Mouse (Mus musculus) kidney, postnatal 25 days (tissue): ENCODE data around the gene Bicra.

Experiments
- DNase-seq, 2 experiments: peaks; one replicate each; pipeline ENCODE4 v3.0.0; 2021; ENCODE audit warnings: mixed read lengths in 2 of 2

The Bicra gene

DNA sequence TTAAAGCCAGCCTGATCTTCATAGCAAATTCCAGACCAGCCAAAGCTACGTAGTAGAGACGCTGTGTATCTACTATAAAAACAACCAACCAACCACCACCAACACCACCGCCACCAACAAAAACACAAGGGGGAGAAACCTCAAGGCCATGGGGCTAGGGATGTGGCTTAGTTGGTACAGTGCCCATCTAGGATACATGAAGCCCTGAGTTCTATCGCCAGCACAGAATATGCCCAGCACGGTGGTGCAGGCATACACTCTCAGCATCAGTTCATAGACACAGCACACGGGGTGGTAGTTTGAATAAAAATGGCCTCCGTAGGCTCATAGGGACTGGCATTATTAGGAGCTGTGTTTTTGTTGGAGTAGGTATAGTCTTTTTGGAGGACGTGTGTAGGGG is 79.4 kb downstream of the Bicra start:
- no peak for DNase-seq

DNA sequence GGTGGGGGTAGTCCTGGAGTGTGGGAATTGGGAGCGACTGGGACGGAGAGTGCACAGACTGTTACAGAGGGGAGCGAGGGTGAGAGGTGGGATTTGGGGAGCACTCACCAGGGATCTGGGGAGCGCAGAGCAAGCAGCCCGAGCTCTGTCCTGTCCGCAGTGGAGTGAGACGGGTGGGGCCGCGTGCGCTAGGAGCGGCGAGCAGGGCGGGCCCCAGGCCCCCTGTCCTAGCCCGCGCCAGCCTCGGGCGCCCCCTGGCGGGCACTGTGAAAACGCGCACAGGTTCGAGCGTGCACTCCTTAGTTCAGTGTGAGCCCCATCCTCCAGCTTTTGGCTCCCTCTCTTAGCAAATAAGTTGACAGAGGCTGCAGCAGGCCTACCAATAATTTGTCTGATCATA is 80.4 kb downstream of the Bicra start, which contains the start of gene Ehd2:
Gene Ehd2, minus strand, starts transcription at position 256 of the 400 bp plus-strand sequence.
- DNase-seq = peak; percentile 72 to 82

DNA sequence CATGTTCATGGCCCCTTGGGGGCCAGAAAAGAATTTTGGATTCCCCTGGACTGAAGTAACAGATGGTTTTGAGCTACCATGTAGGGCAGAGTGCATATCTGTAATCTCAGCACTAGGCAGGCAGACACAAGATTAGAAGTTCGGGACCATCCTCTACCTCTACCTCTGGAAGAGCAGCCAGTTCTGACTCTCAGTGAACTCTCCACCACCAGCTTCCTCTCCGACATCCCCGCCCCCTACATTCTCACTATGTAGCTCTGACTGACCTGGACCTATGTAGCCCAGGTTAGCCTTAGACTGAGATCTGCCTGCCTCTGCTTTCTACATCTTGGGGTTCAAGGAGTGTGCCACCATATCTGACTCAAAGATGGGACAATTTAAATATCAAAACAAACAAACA is 81.2 kb downstream of the Bicra start:
- DNase-seq = no peak

DNA sequence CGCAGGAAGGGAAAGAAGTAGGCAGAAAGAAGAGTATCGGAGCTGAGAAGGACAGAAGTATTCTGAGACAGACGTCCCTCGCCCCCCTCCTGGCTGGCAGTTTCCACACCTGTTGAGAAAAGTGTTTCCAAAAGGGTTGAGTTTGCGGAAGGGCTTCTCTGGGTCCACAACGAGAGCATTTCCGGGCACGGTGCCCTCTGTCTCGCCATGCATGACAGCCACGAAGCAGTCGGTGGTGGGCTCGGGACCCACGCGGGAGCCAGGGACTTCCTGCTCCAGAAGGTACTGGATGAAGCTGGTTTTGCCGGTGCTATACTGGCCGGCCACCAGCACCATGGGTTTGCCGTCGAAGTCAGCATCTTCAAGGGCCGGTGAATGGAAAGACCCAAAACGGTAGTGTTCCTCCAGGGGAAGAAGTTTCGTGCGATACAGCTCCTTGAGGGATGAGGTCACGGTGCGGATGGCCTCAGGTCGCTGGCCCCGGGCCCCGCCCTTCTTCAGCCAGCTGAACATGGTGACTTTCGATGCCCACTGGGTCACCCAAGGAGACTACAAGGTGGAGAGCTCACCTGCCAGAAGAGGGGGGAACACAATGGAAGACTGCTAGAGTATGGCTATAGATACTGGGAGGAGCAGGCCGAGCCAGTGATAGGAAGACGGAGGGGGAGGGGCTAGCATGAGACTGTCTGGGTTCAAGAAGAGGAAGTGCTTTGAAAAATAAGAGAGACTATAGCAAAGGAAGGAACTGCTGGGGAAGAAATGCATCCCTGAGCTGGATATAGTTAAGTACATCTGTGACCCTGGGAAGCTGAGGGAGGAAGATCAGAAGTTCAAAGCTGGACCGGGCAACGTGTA is 83.7 kb downstream of the Bicra start:
- peak; percentile 29 to 63 for DNase-seq

DNA sequence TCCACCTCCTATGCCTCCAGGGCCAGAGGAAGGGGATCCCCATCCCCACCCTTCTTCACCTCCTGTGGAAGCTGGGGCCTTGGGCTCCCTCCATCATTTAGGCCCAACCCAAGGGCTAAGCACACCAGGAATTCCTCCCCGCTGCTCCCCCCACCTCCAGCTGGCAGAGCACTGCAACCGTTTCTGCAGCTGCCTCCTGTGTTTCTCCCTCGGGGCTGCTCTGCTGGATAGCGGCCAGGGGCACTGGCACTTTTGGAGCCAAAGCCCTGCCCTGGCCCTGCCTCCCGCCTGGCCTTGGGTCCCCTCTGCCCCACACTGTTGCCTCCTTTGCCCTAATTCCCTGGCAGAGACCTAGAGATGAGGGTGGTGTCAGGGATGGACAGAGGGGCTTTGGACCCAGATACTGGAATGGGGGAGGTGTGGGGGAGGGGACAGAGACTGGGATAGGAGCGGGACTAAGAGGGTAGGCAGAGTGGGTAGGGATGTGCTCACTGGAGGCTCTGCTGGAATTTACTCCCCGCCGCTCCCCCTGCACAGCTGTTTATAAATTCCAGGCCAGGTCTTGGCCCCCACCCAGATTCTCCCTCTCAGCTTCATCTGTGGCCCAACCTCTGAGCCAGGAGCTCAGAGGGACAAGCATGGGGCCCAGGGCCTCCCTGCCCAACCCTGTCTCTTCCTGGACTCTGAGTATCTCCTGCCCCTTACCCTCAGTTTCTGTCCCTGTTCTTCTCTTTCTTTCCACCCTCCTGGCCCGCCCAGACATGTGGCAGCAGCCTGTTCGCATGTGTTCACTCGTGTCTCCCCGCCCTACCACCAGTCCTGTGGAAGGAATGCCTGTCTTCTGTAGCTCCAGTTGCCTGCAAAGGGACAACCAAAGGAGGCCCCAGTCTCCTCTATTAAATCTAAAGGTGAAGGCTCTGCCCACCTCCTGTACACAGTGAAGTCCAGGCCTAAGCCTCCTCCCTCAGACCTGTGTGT is 85.1 kb downstream of the Bicra start:
- DNase-seq = peak; percentile 90 to 94

DNA sequence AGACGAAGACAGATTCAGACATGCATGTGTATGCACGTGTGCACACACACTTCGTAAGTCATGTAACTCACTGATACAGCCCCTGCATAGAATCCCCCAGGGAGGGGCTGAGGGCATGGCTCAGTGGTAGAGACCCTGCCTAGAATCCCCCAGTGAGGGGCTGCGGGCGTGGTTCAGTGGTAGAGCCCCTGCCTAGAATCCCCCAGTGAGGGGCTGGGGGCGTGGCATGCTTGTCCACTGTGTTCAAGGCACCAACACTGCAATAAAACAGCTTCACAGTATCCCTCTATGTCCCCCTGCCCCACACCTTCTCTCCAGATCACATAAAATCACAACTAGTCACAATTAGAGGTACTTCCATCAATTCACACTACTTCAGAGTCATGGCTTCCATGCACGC is 85.9 kb downstream of the Bicra start:
- no peak for DNase-seq

DNA sequence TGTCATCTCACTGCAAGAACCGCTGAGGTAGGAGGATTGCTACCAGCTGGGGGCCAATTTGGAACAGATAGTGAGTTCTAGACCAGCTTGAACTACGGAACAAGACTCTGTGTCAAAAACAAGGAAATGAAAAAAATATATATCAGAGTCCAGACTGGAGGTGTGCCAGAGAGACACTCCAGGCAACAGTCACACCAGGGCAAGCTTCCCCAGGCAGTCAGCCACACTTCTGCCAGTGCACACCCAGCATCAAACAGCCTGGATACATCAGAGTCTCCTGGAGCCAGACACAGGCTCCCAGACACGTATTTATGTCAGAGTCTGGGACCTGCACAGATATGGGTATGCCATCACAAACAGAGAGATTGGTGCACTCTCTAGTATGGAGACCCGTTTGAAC is 86.5 kb downstream of the Bicra start:
- DNase-seq = no peak

DNA sequence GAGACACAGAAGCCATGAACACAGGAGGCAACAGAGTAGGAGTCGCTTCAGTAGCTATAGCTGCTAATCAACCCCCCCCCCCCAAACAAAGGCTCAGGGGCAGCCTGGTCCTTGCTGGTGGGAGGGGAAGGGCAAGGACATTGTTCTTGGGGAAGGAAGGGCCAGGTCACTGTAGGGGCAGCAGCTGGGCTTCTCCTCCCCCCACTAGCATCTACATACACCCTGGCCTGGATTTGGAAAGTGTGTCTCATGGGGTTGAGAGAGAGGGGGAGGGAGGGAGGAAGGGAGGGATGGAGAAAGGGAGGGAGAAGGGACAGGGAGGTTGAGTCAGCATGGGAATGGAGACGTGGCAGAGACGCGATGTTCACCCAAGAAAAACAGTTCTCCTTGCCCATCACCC is 87.0 kb downstream of the Bicra start:
- no peak for DNase-seq

DNA sequence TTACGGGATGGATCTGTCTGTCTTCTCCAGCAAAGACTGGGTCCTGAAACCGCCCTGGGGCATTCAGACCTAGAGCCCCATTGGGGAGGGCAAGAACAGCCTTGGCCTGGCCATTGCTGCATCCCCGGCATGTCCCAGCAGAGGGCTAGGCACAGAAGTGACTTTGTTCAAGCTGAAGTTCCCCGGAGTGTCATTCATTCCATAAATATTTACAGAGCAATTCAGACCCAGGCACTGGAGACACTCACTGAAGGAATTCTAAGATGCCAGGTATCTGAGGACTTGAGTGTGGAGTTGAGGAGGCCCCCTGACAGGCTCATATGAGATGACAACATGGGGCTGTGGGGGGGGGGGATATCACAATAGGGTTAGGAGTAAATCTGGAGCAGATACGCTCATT is 91.6 kb downstream of the Bicra start:
- DNase-seq = no peak

DNA sequence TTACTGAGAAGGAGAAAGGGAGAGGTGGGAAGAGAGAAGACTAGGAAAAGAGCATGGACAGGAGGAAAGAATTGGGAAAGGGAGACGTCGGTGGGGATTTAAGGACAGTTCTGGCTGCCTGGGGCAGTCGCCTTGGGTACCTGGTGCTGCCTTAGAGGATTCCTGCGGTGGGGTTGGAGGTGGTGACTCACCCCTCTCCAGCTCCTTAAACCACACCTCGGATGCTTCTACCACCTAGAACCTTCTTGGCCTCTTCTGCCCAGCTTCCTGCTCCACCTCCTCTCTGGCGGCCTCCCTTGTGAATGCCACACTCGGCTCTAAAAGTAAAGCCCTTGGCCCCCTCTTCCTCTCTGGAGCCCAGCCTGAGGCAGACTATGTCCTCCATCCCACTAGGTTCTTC is 92.2 kb downstream of the Bicra start:
- DNase-seq = no peak

DNA sequence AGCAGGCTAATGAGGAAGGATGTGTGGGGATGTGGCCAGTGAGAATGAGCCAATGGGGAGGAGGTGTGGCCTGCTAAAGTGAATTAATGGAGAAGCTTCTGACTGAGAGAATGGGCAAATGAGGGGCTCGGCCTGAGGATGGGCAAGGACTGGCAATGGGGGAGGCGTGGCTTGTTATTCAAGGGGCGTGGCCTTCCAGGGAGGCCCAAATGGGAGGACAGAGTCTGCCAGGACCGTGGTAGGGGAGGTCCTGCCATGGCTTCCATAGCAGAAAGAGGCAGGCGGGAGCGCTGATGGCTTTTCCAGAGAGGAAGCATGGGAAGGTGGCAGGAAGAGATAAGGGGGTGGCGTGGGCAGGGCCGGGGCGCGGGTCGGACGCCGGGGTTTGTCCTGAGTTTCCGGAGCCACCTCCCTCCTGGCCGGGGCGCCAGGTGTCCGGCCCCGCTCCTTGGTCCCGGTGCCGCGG is 92.7 kb downstream of the Bicra start:
- peak; percentile 72 to 82 for DNase-seq

DNA sequence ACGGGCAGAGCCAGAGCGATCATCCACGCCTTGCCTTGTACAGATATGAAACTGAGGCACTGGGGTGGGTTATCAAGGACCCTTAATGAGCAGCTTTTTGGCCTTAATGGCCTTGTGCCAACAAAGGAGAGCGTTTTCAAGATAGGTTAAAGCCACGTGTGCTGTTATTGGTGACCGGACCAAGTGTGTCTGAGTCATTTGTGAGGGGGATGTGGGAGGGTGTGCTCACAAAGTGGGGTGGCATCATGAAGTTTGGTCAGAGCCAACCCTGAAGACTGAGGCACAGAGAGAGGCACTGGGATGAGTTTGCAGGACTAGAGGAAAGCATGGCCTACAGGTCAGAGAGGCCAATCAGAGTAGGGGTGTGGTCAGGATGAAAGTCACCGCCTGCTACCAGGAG is 93.3 kb downstream of the Bicra start:
- no peak for DNase-seq

DNA sequence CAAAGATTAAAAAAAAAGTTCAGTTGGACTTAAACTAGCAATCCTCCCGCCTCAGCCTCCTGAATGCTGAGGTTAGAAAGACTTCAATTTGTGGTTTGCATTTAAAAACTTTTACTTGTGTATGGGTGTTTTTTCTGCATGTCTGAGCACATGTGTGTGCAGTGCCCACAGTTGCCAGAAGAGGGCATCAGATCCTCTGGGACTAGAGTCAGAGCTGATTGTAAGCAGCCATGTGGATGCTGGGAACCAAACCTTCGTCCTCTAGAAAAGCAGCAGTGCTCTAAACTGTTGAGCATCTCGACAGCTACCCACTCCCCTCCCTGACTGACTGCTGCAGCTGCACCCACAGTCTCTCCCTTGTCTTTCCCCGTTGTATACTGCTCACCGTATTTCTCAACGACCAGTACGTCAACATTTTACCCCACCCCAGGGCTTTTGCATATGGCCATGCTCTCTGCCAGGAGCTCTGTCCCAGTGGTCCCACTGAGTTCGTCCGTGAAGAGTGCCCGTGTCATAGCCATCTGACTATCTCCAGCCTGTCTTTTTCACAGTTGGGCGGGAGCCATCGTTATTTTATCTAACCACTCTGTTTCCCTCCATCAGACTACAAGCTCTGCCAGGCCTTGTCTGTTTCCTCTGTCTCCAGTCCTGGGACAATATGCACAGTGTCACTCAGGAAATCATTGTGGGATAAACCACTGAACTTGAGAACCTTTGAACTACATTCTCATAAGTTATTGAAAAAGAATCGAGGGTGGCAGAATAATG is 94.2 kb downstream of the Bicra start:
- peak in 1 of 2 experiments; percentile 42 for DNase-seq

DNA sequence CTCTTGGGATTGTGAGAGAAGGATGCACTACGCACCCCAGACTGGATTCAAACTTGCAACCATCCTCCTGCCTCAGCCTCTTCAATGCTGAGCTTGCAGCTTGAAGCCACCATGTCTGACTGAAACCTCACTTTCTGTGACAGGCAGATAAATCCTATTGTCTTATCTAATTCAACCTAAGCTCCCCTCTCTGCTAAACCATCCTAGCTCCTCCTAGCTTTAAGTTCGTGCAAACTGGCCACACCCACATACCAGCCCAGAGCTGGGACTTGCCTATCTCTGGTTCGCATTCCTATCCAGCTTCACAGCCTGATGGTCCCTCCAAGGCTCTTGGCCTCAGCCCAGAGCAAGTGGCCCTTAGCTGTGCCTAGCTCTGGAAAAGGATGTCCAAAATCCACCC is 95.3 kb downstream of the Bicra start:
- DNase-seq = no peak

DNA sequence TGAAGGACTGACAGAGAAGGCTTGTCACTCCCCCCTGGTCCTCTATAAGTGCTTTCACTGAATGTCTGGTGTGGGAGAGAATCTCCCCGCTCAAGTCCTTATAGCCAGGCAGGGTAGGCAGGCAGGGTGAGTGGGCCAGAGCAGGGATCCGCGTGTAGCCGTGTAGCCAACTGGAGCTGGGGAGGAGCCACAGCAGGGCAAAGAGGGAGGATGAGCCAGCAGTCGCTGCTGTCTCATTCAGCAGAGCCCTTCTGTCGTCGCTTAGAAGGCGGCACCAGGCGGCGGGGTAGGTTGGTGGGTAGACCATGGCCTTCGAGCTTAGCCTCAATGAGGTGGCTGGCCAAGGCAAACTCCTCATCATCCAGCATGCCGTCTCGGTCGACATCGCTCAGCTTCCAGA is 97.7 kb downstream of the Bicra start:
- DNase-seq = no peak

DNA sequence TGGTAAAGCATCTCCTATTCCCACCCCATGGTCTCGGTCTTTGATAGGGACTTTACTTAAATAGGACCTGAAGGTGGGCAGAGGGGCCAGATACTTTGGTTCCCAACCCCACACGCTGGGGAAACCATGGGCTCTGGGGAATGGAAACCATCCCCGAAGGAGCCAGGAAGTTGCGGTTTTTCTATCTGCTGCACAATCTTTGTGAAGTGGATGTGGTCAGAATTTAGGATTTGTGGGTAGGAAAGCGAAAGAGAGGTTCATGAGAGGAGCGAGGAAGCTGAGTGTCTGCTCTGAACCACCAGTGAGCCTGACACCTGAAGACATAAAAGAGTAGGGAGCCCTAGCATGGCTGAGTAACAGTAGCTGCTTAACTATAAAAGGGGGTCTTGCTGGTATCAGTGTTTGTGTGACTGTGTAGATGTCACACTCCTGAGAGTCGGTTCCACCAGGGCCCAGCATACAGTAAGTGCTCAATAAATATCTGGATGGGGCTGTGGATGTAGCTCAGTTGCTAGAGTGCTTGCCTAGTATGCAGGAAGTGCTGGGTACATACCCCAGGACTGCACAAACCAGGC is 98.4 kb downstream of the Bicra start:
- DNase-seq = no peak

DNA sequence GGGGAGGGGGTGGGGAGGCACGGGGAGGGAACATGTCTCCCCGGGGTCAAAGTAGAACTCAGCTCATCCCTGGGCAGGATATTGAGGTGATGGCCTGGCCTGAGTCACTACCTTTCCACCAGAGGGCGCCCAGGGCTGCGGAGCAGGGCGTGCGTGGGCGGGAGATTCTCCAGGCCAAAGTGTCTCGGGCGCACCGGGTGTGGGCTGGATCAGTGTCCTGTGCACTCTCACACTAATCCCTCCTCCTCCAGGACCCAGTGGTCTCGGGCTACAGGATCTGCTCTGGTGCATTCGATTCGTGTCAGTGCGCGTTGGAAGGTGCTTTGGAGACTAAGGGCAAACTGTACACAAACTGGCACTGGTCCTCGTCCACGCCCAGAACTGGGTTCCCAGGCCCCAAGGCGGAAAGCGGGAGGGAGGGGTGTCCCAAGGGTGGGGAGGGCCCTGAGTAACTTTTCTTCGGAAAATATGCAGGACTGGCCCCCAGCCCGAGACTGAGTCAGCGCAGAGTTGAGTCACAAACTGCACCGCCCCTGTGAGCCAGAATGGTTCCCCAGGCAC is 99.3 kb downstream of the Bicra start:
- DNase-seq = peak; percentile 92

DNA sequence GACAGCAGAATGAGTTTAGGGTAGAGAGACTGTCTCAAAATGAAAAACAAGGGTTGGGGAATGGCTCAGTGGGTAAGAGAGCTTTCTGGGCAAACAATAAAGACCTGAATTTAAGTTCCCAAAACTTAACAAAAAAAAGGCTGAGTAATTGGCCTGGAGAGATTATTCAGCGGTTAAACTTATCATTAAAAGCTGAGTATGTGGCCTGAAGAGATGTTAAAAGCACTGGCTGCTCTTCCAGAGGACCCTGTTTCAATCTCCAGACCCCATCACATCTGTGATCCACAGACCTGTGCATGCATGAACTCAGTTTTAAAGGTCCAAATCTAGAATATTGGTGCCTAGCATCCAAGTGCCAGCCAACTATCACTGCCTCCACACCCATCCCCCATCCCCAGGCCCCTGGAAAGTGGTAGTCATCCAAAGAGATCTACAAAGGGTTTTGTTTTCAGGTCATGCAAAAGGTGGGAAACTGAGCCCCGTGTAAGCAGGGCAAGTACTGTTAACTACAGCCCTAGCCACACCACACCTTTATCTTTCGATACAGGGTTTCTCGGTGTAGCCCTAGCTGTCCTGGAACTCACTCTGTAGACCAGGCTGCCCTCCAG is 100.0 kb downstream of the Bicra start:
- DNase-seq = no peak

DNA sequence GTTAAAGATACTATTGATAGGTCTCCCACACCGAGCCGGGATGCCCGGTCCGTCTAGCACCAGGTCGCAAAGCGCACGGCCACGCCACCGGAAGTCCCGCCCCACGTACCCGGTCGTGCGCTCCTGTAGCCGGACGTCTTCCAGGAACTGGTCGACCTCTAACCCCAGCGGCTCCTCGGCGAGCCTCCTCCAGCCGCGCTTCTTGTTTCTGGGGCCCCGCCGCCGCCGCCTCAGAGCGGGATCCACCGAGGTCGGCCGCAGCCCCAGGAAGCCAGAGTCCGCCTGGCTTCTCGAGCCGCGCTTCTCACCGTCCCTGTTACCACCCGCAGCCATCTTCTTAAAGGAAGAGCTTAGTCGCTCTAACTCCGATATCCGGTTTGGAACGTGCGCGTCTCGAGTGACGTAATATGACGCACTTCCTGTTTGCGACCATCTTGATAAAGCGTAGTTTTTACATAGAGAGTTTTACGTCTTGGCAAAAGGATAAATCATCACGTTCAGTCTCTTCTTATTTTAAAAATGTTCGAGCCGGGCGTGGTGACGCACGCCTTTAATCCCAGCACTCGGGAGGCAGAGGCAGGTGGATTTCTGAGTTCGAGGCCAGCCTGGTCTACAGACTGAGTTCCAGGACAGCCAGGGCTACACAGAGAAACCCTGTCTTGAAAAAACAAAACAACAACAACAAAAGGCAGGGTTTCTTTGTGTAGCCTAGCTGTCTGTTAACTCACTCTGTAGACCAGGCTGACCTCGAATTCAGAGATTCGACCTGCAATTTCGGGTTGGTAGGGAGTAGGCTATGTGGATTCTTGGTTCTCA is 101.8 kb downstream of the Bicra start, which contains the start of gene Nop53:
Gene Nop53, minus strand, starts transcription at position 354 of the 816 bp plus-strand sequence.
- DNase-seq = peak; percentile 94 to 95

DNA sequence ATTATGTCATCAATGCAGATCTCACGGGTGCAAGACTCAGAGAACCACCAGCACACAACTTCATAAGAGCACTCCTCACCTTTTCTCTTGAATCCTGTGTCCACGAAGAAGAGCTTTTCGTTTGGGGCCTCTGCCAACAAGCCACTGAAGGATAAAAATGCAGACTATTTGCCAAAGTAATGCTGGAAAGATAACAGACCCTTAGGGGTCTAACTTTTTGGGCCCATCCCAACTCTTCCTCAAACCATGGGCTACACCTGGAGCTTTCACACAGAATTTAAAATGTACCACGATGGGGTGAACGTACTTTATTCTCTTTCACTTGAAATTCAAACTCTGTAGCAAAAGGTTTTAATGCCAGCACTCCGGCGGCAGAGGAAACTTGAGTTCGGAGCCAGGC is 102.5 kb downstream of the Bicra start:
- no peak for DNase-seq

DNA sequence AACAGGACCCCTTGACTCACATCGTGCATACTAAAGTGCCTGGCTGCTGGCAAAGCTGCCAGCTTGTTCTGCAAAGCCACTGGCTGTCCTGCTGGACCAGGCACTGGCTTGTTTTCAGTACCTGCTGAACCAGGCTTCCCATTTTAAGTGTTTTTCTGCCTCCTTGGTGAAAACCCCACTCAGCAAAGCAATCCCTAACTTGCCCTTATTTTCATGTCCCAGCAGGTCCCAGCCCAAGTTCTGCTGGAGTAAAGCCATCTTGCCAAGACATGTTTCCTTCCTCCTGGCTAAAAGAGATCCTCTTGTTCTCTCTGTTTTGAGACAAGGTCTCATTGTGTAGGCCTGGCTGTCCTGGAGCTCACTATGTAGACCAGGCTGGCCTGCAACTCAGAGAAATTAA is 103.4 kb downstream of the Bicra start:
- no peak for DNase-seq
